Mouse (Mus musculus) B cell, adult 62 days (primary cell): ENCODE data around the gene Tomm34. TPM values are rescaled to one million over a fixed set of nuclear protein-coding genes. Genes with fewer than 3 reads are reported as not detected.

Source experiments
- total RNA-seq: library from RNA; stranded (reverse); gene quantifications from 4 replicates; pipeline ENCODE4 v1.2.4, GENCODE M21; 2023

Tomm34 gene
- 69.8 to 74.2 TPM (median 71.3 TPM) in 4 replicates for total RNA-seq

GRCm38 (mm10) chr2:164070765-164071436 is at the start of gene Tomm34:
Gene Tomm34, minus strand, starts transcription at chr2:164071169.

GRCm38 (mm10) chr2:164070142-164070764 is 716 bp downstream of the Tomm34 start, which contains the start of gene Stk4:
Gene Stk4, plus strand, starts transcription at chr2:164070322.

GRCm38 (mm10) chr2:164025150-164025549 is 45.8 kb downstream of the Tomm34 start, which contains the start of gene Pabpc1l:
Gene Pabpc1l, plus strand, starts transcription at chr2:164025450.

Other genes with a start within 250 kb of the Tomm34 start
- not detected in 4 replicates for gene Kcnk15, start 217.5 kb downstream of the Tomm34 start, total RNA-seq
- gene Rims4, start 152.5 kb downstream of the Tomm34 start, total RNA-seq = not detected in 4 replicates
- gene Ywhab, start 76.2 kb downstream of the Tomm34 start, total RNA-seq = 90.8 to 97.9 TPM (median 94.7 TPM) in 4 replicates
- 2.1 to 5.3 TPM (median 4.1 TPM) in 4 replicates for gene Pabpc1l, start 45.7 kb downstream of the Tomm34 start, total RNA-seq
- 229 to 235 TPM (median 230 TPM) in 4 replicates for gene Stk4, start 847 bp downstream of the Tomm34 start, total RNA-seq
- gene Kcns1, start 99.9 kb upstream of the Tomm34 start, total RNA-seq = not detected in 4 replicates
- gene Wfdc5, start 111.6 kb upstream of the Tomm34 start, total RNA-seq = not detected in 4 replicates
- not detected in 4 replicates for gene Wfdc12, start 119.4 kb upstream of the Tomm34 start, total RNA-seq
- not detected in 4 replicates for gene Wfdc15a, start 129.0 kb upstream of the Tomm34 start, total RNA-seq
- gene Wfdc15b, start 150.5 kb upstream of the Tomm34 start, total RNA-seq = not detected in 4 replicates
- gene Svs2, start 167.3 kb upstream of the Tomm34 start, total RNA-seq = not detected in 4 replicates
- gene Svs3b, start 185.5 kb upstream of the Tomm34 start, total RNA-seq = not detected in 4 replicates
- gene Svs4, start 207.3 kb upstream of the Tomm34 start, total RNA-seq = not detected in 4 replicates
- not detected in 4 replicates for gene Svs3a, start 218.1 kb upstream of the Tomm34 start, total RNA-seq
- gene Svs6, start 245.6 kb upstream of the Tomm34 start, total RNA-seq = not detected in 4 replicates